Mouse (Mus musculus) limb, embryonic 11.5 days (tissue): ENCODE measurements at regions not wholly inside any gene's neighbourhood (a gene's known extent, or its start where the extent isn't known, plus 50 kb on each side); places are given as distances from the start of the nearest gene placed in this dataset.
A peak's percentile ranks its signal among the peaks of the same experiment; 100 is the strongest.

Experiments used
- ATAC-seq: fragments of 200-750 bp; cut with Nextera tagmentation; 2 replicates; pipeline ENCODE4 v1.8.0; 2017; ENCODE audit warnings: low read depth; ENCODE audit not compliant: insufficient number of reproducible peaks, low FRiP score, low TSS enrichment
- DNase-seq: peaks from one replicate; pipeline ENCODE4 v3.0.0-alpha.2; 2015; ENCODE audit warnings: low spot score
- H3K27ac ChIP-seq: fragments of 300-500 bp; sonication (generic); replicated peaks from 2 replicates; pipeline ENCODE4 v1.5.1; 2014; ENCODE audit warnings: low read depth, mild to moderate bottlenecking, low read length
- H3K27me3 ChIP-seq: fragments of 300-500 bp; sonication (generic); 2 replicates; pipeline ENCODE4 v1.6.1; 2014; ENCODE audit warnings: mild to moderate bottlenecking, low read length, mixed read lengths; ENCODE audit not compliant: control insufficient read depth, insufficient read depth
- H3K36me3 ChIP-seq: fragments of 300-500 bp; sonication (generic); 2 replicates; pipeline ENCODE4 v1.6.1; 2014; ENCODE audit warnings: mild to moderate bottlenecking, low read length, moderate library complexity, mixed read lengths; ENCODE audit not compliant: control insufficient read depth, insufficient read depth
- H3K4me1 ChIP-seq: fragments of 300-500 bp; sonication (generic); 2 replicates; pipeline ENCODE4 v1.6.1; 2014; ENCODE audit warnings: low read length, mixed read lengths; ENCODE audit not compliant: control insufficient read depth, insufficient read depth
- H3K4me2 ChIP-seq: fragments of 300-500 bp; sonication (generic); 2 replicates; pipeline ENCODE4 v1.6.1; 2014; ENCODE audit warnings: low read depth, mild to moderate bottlenecking, moderate library complexity; ENCODE audit not compliant: severe bottlenecking
- H3K4me3 ChIP-seq: fragments of 300-500 bp; sonication (generic); 2 replicates; pipeline ENCODE4 v1.5.1; 2014; ENCODE audit warnings: low read depth, low read length
- H3K9ac ChIP-seq: fragments of 300-500 bp; sonication (generic); 2 replicates; pipeline ENCODE4 v1.6.1; 2014; ENCODE audit warnings: mild to moderate bottlenecking, low read length
- H3K9me3 ChIP-seq: fragments of 300-500 bp; sonication (generic); 2 replicates; pipeline ENCODE4 v1.6.1; 2016; ENCODE audit warnings: low read length; ENCODE audit not compliant: control insufficient read depth
- WGBS: fragments of 180-500 bp; shearing (Covaris S2); extraction: QIAGEN DNeasy Blood & Tissue Kit; methylation state at CpG from one replicate; pipeline ENCODE4 v1.1.7; 2014; 5-methylcytosine and 5-hydroxymethylcytosine counted together

- no peak overlapping the region for H3K4me3 ChIP-seq
- ATAC-seq: no peak
These were observed 191.6 kb downstream of the Gm9195 start for GRCm38 (mm10) chr14:72300026-72300425.

GRCm38 (mm10) chr14:72294631-72295030 lies 197.0 kb downstream of the Gm9195 start:
- H3K4me2 ChIP-seq: no peak overlapping the region
- H3K4me3 ChIP-seq: no peak overlapping the region
- H3K27ac ChIP-seq: no peak overlapping the region
- DNase-seq (no peak), ATAC-seq (no peak)
- H3K4me1 ChIP-seq: no peaks in the 10 kb centered on the region
- H3K36me3 ChIP-seq: no peaks in the 10 kb centered on the region
- no peaks in the 10 kb centered on the region for H3K27me3 ChIP-seq
- H3K9ac ChIP-seq: no peak overlapping the region
- 19% methylated on average over 6 of the region's 6 CpGs for WGBS
- no peaks in the 10 kb centered on the region for H3K9me3 ChIP-seq

More at GRCm38 (mm10) chr14:72300026-72300425, 191.6 kb downstream of the Gm9195 start:
- Histone ChIP-seq H3K36me3 (no peaks in the 10 kb centered on the region), H3K27me3 (no peaks in the 10 kb centered on the region), H3K9me3 (no peaks in the 10 kb centered on the region), H3K4me1 (no peaks in the 10 kb centered on the region), H3K9ac (no peak overlapping the region), H3K4me2 (no peak overlapping the region), H3K27ac (no peak overlapping the region)
- WGBS: 88% methylated on average over 1 of the region's 1 CpGs
- peak; percentile 61 for DNase-seq

- peak; percentile 23 for DNase-seq
- no peak overlapping the region for H3K4me3 ChIP-seq
- no peaks in the 10 kb centered on the region for H3K27me3 ChIP-seq
- H3K4me1 ChIP-seq: no peaks in the 10 kb centered on the region
- H3K9ac ChIP-seq: no peak overlapping the region
- H3K36me3 ChIP-seq: no peaks in the 10 kb centered on the region
- ATAC-seq: peak; percentile 60
- no peaks in the 10 kb centered on the region for H3K9me3 ChIP-seq
- H3K27ac ChIP-seq: no peak overlapping the region
- WGBS: 66% methylated on average over 9 of the region's 9 CpGs
- H3K4me2 ChIP-seq: no peak overlapping the region
These were observed 197.8 kb downstream of the Gm9195 start for GRCm38 (mm10) chr14:72293677-72294387.

GRCm38 (mm10) chr14:72292656-72293299 lies 198.9 kb downstream of the Gm9195 start:
- no peaks in the 10 kb centered on the region for H3K27me3 ChIP-seq
- H3K4me2 ChIP-seq: no peak overlapping the region
- no peak overlapping the region for H3K27ac ChIP-seq
- no peak overlapping the region for H3K9ac ChIP-seq
- ATAC-seq (no peak), DNase-seq (no peak)
- H3K4me3 ChIP-seq: no peak overlapping the region
- whole genome bisulfite sequencing: 91% methylated on average over 7 of the region's 7 CpGs
- no peaks in the 10 kb centered on the region for H3K4me1 ChIP-seq
- H3K9me3 ChIP-seq: no peaks in the 10 kb centered on the region
- no peaks in the 10 kb centered on the region for H3K36me3 ChIP-seq

- Histone ChIP-seq H3K9ac (no peak overlapping the region), H3K9me3 (no peaks in the 10 kb centered on the region), H3K27me3 (no peaks in the 10 kb centered on the region), H3K4me1 (no peaks in the 10 kb centered on the region), H3K36me3 (no peaks in the 10 kb centered on the region), H3K4me2 (no peak overlapping the region), H3K4me3 (no peak overlapping the region), H3K27ac (no peak overlapping the region)
- ATAC-seq (no peak), DNase-seq (no peak)
- WGBS: 85% methylated on average over 4 of the region's 4 CpGs
These were observed 214.3 kb downstream of the Gm9195 start for GRCm38 (mm10) chr14:72277309-72277708.

GRCm38 (mm10) chr14:72259255-72259654 lies 232.4 kb downstream of the Gm9195 start:
- H3K27ac ChIP-seq: no peak overlapping the region
- H3K36me3 ChIP-seq: no peaks in the 10 kb centered on the region
- no peak overlapping the region for H3K4me3 ChIP-seq
- no peak overlapping the region for H3K9ac ChIP-seq
- ATAC-seq (no peak), DNase-seq (no peak)
- H3K27me3 ChIP-seq: no peaks in the 10 kb centered on the region
- 61% methylated on average over 2 of the region's 2 CpGs for WGBS
- no peaks in the 10 kb centered on the region for H3K9me3 ChIP-seq
- H3K4me1 ChIP-seq: no peaks in the 10 kb centered on the region
- no peak overlapping the region for H3K4me2 ChIP-seq

GRCm38 (mm10) chr14:72241872-72242271 lies 249.8 kb downstream of the Gm9195 start:
- 88% methylated on average over 4 of the region's 4 CpGs for WGBS
- H3K4me1 ChIP-seq: no peaks in the 10 kb centered on the region
- no peaks in the 10 kb centered on the region for H3K27me3 ChIP-seq
- no peak overlapping the region for H3K27ac ChIP-seq
- no peak overlapping the region for H3K4me2 ChIP-seq
- no peak overlapping the region for H3K9ac ChIP-seq
- no peak overlapping the region for H3K4me3 ChIP-seq
- no peaks in the 10 kb centered on the region for H3K36me3 ChIP-seq
- no peaks in the 10 kb centered on the region for H3K9me3 ChIP-seq
- DNase-seq: no peak
- no peak for ATAC-seq

GRCm38 (mm10) chr14:72240272-72240671 lies 251.4 kb downstream of the Gm9195 start:
- ATAC-seq: no peak
- no peaks in the 10 kb centered on the region for H3K9me3 ChIP-seq
- no peak overlapping the region for H3K4me3 ChIP-seq
- no peak overlapping the region for H3K27ac ChIP-seq
- H3K4me2 ChIP-seq: no peak overlapping the region
- 51% methylated on average over 4 of the region's 4 CpGs for WGBS
- H3K36me3 ChIP-seq: no peaks in the 10 kb centered on the region
- no peak overlapping the region for H3K9ac ChIP-seq
- H3K4me1 ChIP-seq: no peaks in the 10 kb centered on the region
- no peak for DNase-seq
- H3K27me3 ChIP-seq: no peaks in the 10 kb centered on the region
